Mouse (Mus musculus): Measurements from ENCODE around the gene Zbtb8os. TPM values are rescaled to one million over a fixed set of nuclear protein-coding genes. Genes with fewer than 3 reads are reported as not detected.
"Not testable (repeated sequence)": the region's sequence is repeated elsewhere in the genome, so short reads cannot be mapped to it uniquely, and the experiment has no call there.

Zbtb8os gene
- polyA plus RNA-seq, 2 experiments, result 22.3 to 33.2 TPM

- H3K4me3 ChIP-seq (ENCODE audit: insufficient read depth in 1 of 2, low read depth in 2 of 2, low read length in 2 of 2), result no peak overlapping the region
- no peak overlapping the region for H3K27ac ChIP-seq
- H3K9ac ChIP-seq (replicated peaks), result no peak overlapping the region
- H3K4me1 ChIP-seq (replicated peaks; ENCODE audit: control insufficient read depth in 2 of 2, insufficient read depth in 2 of 2, low read length in 1 of 2), result no peaks in the 10 kb centered on the region
- H3K4me2 ChIP-seq (ENCODE audit: low read depth), result no peak overlapping the region
- H3K36me3 ChIP-seq (replicated peaks; ENCODE audit: control insufficient read depth, insufficient read depth, low read depth), result peaks cover 2% of the 10 kb centered on the region; the same call in 1 of the 2 replicates
- DNase-seq (ENCODE audit: low read depth in 3 of 3, low spot score in 3 of 3) (peak; percentile 40 to 58 (median 53)), ATAC-seq (ENCODE audit: insufficient read depth) (peak; percentile 65)
- no peaks in the 10 kb centered on the region for H3K9me3 ChIP-seq (ENCODE audit: control insufficient read depth, low read length)
- TF ChIP-seq EP300 (IDR thresholded peaks at IDR 0.05; ENCODE audit: low read depth) (no peak), CTCF (IDR thresholded peaks at IDR 0.05; ENCODE audit: low read depth) (peak; percentile 97)
- WGBS (ENCODE audit: insufficient replicate concordance), result 0% methylated on average over 1 of the region's 1 CpGs
- H3K27me3 ChIP-seq (ENCODE audit: control insufficient read depth, insufficient read depth, low read length), result no peaks in the 10 kb centered on the region
Observed at GRCm38 (mm10) chr4:129350644-129351043, 15.1 kb downstream of the Zbtb8os start.

GRCm38 (mm10) chr4:129351111-129351510 lies 15.6 kb downstream of the Zbtb8os start:
- H3K4me2 ChIP-seq (ENCODE audit: low read depth), result no peak overlapping the region
- H3K27ac ChIP-seq, result no peak overlapping the region
- TF ChIP-seq CTCF (IDR thresholded peaks at IDR 0.05; ENCODE audit: low read depth) (no peak), EP300 (IDR thresholded peaks at IDR 0.05; ENCODE audit: low read depth) (no peak)
- H3K4me1 ChIP-seq (replicated peaks; ENCODE audit: control insufficient read depth in 2 of 2, insufficient read depth in 2 of 2, low read length in 1 of 2), result no peaks in the 10 kb centered on the region
- H3K36me3 ChIP-seq (replicated peaks; ENCODE audit: control insufficient read depth, insufficient read depth, low read depth), result peaks cover 2% of the 10 kb centered on the region; the same call in 1 of the 2 replicates
- H3K4me3 ChIP-seq (ENCODE audit: insufficient read depth in 1 of 2, low read depth in 2 of 2, low read length in 2 of 2), result no peak overlapping the region
- H3K9me3 ChIP-seq (ENCODE audit: control insufficient read depth, low read length), result no peaks in the 10 kb centered on the region
- H3K27me3 ChIP-seq (ENCODE audit: control insufficient read depth, insufficient read depth, low read length), result no peaks in the 10 kb centered on the region
- WGBS (ENCODE audit: insufficient replicate concordance), result 60% methylated on average over 6 of the region's 6 CpGs
- ATAC-seq (ENCODE audit: insufficient read depth) (no peak; the same call in 1 of the 2 replicates), DNase-seq (ENCODE audit: low read depth in 3 of 3, low spot score in 3 of 3) (no peak)
- no peak overlapping the region for H3K9ac ChIP-seq (replicated peaks)

DNA sequence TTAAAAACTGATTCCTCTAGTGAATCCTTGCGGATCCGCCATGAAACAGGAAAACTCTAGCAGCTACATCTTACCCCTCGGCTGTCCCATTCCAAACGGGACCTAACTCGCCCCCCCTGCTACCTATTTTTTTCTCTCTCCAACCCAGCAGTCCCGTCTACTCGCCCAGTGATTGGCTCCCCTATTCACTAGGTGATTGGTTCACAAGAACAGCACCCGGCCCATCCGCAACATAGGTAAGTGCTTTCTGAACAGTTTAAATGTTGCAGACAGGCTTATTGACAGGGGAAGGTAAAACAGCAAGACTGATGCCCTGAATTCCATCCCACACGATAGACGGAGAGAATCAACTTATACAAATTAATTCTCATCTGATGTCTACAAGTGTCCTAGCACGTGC lies 17.7 kb downstream of the Zbtb8os start:
- no peak for TF ChIP-seq CTCF (IDR thresholded peaks at IDR 0.05; ENCODE audit: low read depth)
- no peak for TF ChIP-seq EP300 (IDR thresholded peaks at IDR 0.05; ENCODE audit: low read depth)
- no peaks in the 10 kb centered on the region for H3K36me3 ChIP-seq (replicated peaks; ENCODE audit: control insufficient read depth, insufficient read depth, low read depth)
- 79% methylated on average over 12 of the region's 12 CpGs for WGBS (ENCODE audit: insufficient replicate concordance)
- no peak for DNase-seq (ENCODE audit: low read depth in 3 of 3, low spot score in 3 of 3)
- H3K4me1 ChIP-seq (replicated peaks; ENCODE audit: control insufficient read depth in 2 of 2, insufficient read depth in 2 of 2, low read length in 1 of 2), result no peaks in the 10 kb centered on the region
- H3K9ac ChIP-seq (replicated peaks), result no peak overlapping the region
- no peak for ATAC-seq (ENCODE audit: insufficient read depth)
- no peaks in the 10 kb centered on the region for H3K9me3 ChIP-seq (ENCODE audit: control insufficient read depth, low read length)
- no peaks in the 10 kb centered on the region for H3K27me3 ChIP-seq (ENCODE audit: control insufficient read depth, insufficient read depth, low read length)
- H3K4me2 ChIP-seq (ENCODE audit: low read depth), result no peak overlapping the region
- H3K4me3 ChIP-seq (ENCODE audit: insufficient read depth in 1 of 2, low read depth in 2 of 2, low read length in 2 of 2), result no peak overlapping the region
- no peak overlapping the region for H3K27ac ChIP-seq

- Histone ChIP-seq H3K9me3 (ENCODE audit: control insufficient read depth, low read length) (no peaks in the 10 kb centered on the region), H3K9ac (replicated peaks) (no peak overlapping the region), H3K4me2 (ENCODE audit: low read depth) (no peak overlapping the region), H3K36me3 (replicated peaks; ENCODE audit: control insufficient read depth, insufficient read depth, low read depth) (no peaks in the 10 kb centered on the region), H3K4me3 (ENCODE audit: insufficient read depth in 1 of 2, low read depth in 2 of 2, low read length in 2 of 2) (no peak overlapping the region), H3K27ac (no peak overlapping the region), H3K4me1 (replicated peaks; ENCODE audit: control insufficient read depth in 2 of 2, insufficient read depth in 2 of 2, low read length in 1 of 2) (no peaks in the 10 kb centered on the region), H3K27me3 (ENCODE audit: control insufficient read depth, insufficient read depth, low read length) (no peaks in the 10 kb centered on the region)
- ATAC-seq (ENCODE audit: insufficient read depth), result no peak
- 64% methylated on average over 15 of the region's 15 CpGs for WGBS (ENCODE audit: insufficient replicate concordance)
- TF ChIP-seq EP300 (IDR thresholded peaks at IDR 0.05; ENCODE audit: low read depth) (no peak), CTCF (IDR thresholded peaks at IDR 0.05; ENCODE audit: low read depth) (no peak)
- no peak for DNase-seq (ENCODE audit: low read depth in 3 of 3, low spot score in 3 of 3)
Observed at GRCm38 (mm10) chr4:129354236-129354635, 18.7 kb downstream of the Zbtb8os start.

GRCm38 (mm10) chr4:129357613-129358163 lies 22.2 kb downstream of the Zbtb8os start:
- H3K4me3 ChIP-seq (ENCODE audit: insufficient read depth in 1 of 2, low read depth in 2 of 2, low read length in 2 of 2), result no peak overlapping the region
- H3K36me3 ChIP-seq (replicated peaks; ENCODE audit: control insufficient read depth, insufficient read depth, low read depth), result no peaks in the 10 kb centered on the region
- no peaks in the 10 kb centered on the region for H3K27me3 ChIP-seq (ENCODE audit: control insufficient read depth, insufficient read depth, low read length)
- WGBS (ENCODE audit: insufficient replicate concordance), result 82% methylated on average over 15 of the region's 15 CpGs
- no peak overlapping the region for H3K9ac ChIP-seq (replicated peaks)
- DNase-seq (ENCODE audit: low read depth in 3 of 3, low spot score in 3 of 3) (no peak), ATAC-seq (ENCODE audit: insufficient read depth) (no peak)
- H3K4me1 ChIP-seq (replicated peaks; ENCODE audit: control insufficient read depth in 2 of 2, insufficient read depth in 2 of 2, low read length in 1 of 2), result no peaks in the 10 kb centered on the region; a peak in 1 of 4 replicates
- H3K27ac ChIP-seq, result no peak overlapping the region
- H3K9me3 ChIP-seq (ENCODE audit: control insufficient read depth, low read length), result no peaks in the 10 kb centered on the region
- no peak overlapping the region for H3K4me2 ChIP-seq (ENCODE audit: low read depth)
- TF ChIP-seq EP300 (IDR thresholded peaks at IDR 0.05; ENCODE audit: low read depth) (no peak), CTCF (IDR thresholded peaks at IDR 0.05; ENCODE audit: low read depth) (no peak)

GRCm38 (mm10) chr4:129362238-129362637 lies 26.7 kb downstream of the Zbtb8os start:
- not testable (repeated sequence) for DNase-seq (ENCODE audit: low read depth in 3 of 3, low spot score in 3 of 3)
- 49% methylated on average over 3 of the region's 3 CpGs for WGBS (ENCODE audit: insufficient replicate concordance)

More at GRCm38 (mm10) chr4:129362238-129362637, 26.7 kb downstream of the Zbtb8os start:
- H3K4me1 ChIP-seq (replicated peaks; ENCODE audit: control insufficient read depth in 2 of 2, insufficient read depth in 2 of 2, low read length in 1 of 2); H3K4me2 ChIP-seq (ENCODE audit: low read depth); H3K9me3 ChIP-seq (ENCODE audit: control insufficient read depth, low read length); H3K4me3 ChIP-seq (ENCODE audit: insufficient read depth in 1 of 2, low read depth in 2 of 2, low read length in 2 of 2); H3K36me3 ChIP-seq (replicated peaks; ENCODE audit: control insufficient read depth, insufficient read depth, low read depth); H3K27me3 ChIP-seq (ENCODE audit: control insufficient read depth, insufficient read depth, low read length); H3K9ac ChIP-seq (replicated peaks); H3K27ac ChIP-seq; ATAC-seq (ENCODE audit: insufficient read depth): not testable (repeated sequence)

All from liver, embryonic 14.5 days (tissue).